Mouse (Mus musculus): ENCODE results near the gene Slc12a3.
A peak's percentile ranks its signal among the peaks of the same experiment; 100 is the strongest.

Gene Slc12a3

GRCm38 (mm10) chr8:94412518-94412917, 83.5 kb downstream of the Slc12a3 start:
- DNase-seq, result no peak

DNA sequence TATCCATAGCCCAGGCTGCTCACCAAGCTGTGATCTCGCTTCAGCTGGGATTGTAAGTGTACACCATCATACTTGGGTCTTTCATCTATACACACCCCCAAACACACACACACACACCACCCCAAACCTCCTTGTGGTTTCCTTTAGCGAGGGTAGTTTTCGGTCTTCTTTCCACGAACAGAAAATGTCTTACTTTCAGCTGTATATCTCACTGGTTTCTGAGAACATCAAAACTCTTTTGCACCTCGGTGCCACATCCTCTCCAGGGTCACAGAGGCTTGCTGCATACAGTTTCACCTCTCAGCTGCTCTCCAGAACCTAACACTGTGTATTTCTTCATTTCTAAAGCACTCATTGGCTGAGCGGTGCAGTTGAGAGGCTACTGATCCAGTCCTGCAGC, 84.5 kb downstream of the Slc12a3 start:
- DNase-seq, result peak; percentile 55

DNA sequence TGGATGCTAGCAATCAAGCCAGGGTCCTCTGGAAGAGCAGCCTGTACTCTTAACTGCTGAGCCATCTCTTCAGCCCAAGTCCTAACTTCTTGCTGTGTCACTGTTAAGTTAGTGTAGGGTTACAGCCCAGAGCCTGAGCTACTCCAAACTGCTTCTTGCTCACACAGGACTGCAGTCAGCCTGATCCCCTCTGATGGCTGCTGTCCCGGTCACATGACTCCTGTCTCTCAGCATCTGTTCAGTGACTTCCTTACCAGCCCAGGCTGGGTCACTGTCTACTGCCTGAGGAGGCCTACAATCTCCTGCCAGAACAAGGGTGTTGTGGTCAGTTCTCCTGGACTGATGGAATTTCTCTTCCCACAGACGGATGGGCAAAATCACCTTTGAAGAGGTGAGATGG, 86.2 kb downstream of the Slc12a3 start:
- DNase-seq, result no peak

Measured in thymus, postnatal 4 days (tissue).